ENCODE assay signal across 17 mouse cellular contexts in the genomic region with DNA sequence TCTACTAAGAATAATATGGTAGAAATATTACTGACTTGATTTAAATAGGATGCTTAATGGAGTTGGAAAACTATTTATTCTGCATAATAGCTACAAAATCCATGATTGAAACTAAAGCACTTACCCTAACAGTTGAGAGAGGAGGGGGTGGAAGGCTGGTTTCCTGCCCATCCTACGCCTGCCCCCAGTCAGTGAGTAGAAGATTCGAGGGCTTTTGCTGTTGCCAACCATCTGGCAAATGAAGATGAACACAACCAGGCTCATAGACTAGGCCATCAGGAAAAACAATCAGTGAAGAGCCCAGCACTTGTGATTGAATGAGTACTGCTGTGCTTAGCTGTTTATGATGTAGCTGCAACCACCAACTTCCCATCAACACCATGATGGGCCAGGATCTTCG.
"Had no signal": no experiment of that assay in that cellular context is flagged by ENCODE, and none has a peak within 500 bp of the region (broad histone marks: within the 10 kb centered on the region; RNA-seq: fewer than 3 reads in every experiment).

No protein-coding gene starts in this region.

- H3K4me2 ChIP-seq: lung, embryonic 14.5 days; midbrain, embryonic 12.5 days; midbrain, embryonic 15.5 days; neural tube, embryonic 12.5 days; stomach, embryonic 15.5 days had no signal

- H3K36me3 ChIP-seq: midbrain, embryonic 12.5 days; midbrain, embryonic 15.5 days; neural tube, embryonic 12.5 days; stomach, embryonic 15.5 days had no signal

- H3K27me3 ChIP-seq: midbrain, embryonic 12.5 days; midbrain, embryonic 15.5 days; neural tube, embryonic 12.5 days; stomach, embryonic 15.5 days had no signal

- H3K27ac ChIP-seq: kidney, postnatal 0 days; liver, embryonic 14.5 days; macrophage; midbrain, embryonic 12.5 days; midbrain, embryonic 15.5 days; neural tube, embryonic 12.5 days; stomach, embryonic 15.5 days had no signal

- H3K9ac ChIP-seq: liver, embryonic 14.5 days; liver, postnatal 0 days; lung, embryonic 14.5 days; midbrain, embryonic 12.5 days; midbrain, embryonic 15.5 days; neural tube, embryonic 12.5 days; stomach, embryonic 15.5 days had no signal

- H3K4me3 ChIP-seq: midbrain, embryonic 12.5 days; midbrain, embryonic 15.5 days; neural tube, embryonic 12.5 days; stomach, embryonic 15.5 days had no signal

- DNase-seq: kidney, adult 11 months; kidney, adult 9 months; kidney, postnatal 25 days; liver, postnatal 0 days; lung, embryonic 14.5 days; retina, postnatal 1 day; right cerebral cortex, postnatal 25 days; spleen, adult 18-20 months; thymus, postnatal 25 days had no signal

- ATAC-seq: liver, postnatal 0 days; lung, postnatal 0 days; midbrain, embryonic 15.5 days had no signal

- H3K9me3 ChIP-seq: midbrain, embryonic 12.5 days; midbrain, embryonic 15.5 days; neural tube, embryonic 12.5 days; stomach, embryonic 15.5 days had no signal

- H3K4me1 ChIP-seq: midbrain, embryonic 12.5 days; midbrain, embryonic 15.5 days; neural tube, embryonic 12.5 days; stomach, embryonic 15.5 days had no signal
